Mouse (Mus musculus) spleen, adult 2 months (tissue): ENCODE data around the gene Ube4b. TPM values are rescaled to one million over a fixed set of nuclear protein-coding genes. Genes with fewer than 3 reads are reported as not detected.

Experiments
- DNase-seq, 2 experiments: peaks; one replicate each; pipeline versions ENCODE4 v3.0.0 to v3.0.0-alpha.2; 2012 to 2021; ENCODE audit warnings: low spot score in 2 of 2, low read depth in 1 of 2
- H3K27ac ChIP-seq: fragments of 200-500 bp; 2 replicates; pipeline ENCODE4 v1.5.1; 2012; ENCODE audit warnings: low read length, inconsistent platforms; ENCODE audit not compliant: insufficient read depth
- H3K27me3 ChIP-seq: fragments of 200-500 bp; 2 replicates; pipeline ENCODE4 v1.6.1; 2012; ENCODE audit warnings: mild to moderate bottlenecking, moderate library complexity, low read length, inconsistent platforms; ENCODE audit not compliant: control insufficient read depth, insufficient read depth
- H3K36me3 ChIP-seq: fragments of 200-500 bp; 2 replicates; pipeline ENCODE4 v1.6.1; 2012; ENCODE audit warnings: mild to moderate bottlenecking, low read length, inconsistent platforms; ENCODE audit not compliant: control insufficient read depth, insufficient read depth
- H3K4me1 ChIP-seq: fragments of 200-500 bp; 2 replicates; pipeline ENCODE4 v1.6.1; 2011; ENCODE audit warnings: inconsistent platforms; ENCODE audit not compliant: control insufficient read depth, insufficient read depth, insufficient read length
- H3K4me3 ChIP-seq: fragments of 200-500 bp; 2 replicates; pipeline ENCODE4 v1.5.1; 2011; ENCODE audit warnings: mild to moderate bottlenecking, inconsistent platforms; ENCODE audit not compliant: insufficient read depth, insufficient read length; ENCODE audit errors: extremely low read depth
- CTCF ChIP-seq: fragments of 200-500 bp; IDR thresholded peaks from 2 replicates; pipeline ENCODE4 v1.5.1; 2011; ENCODE audit warnings: mild to moderate bottlenecking, inconsistent platforms; ENCODE audit not compliant: insufficient read depth, insufficient read length, insufficient replicate concordance; ENCODE audit errors: extremely low read depth
- POLR2A ChIP-seq: fragments of 200-500 bp; IDR thresholded peaks from 2 replicates; pipeline ENCODE4 v1.6.1; 2011; ENCODE audit warnings: low read depth, low read length, inconsistent platforms
- WGBS: fragments of 180-500 bp; shearing (Covaris S2); methylation state at CpG from one replicate; pipeline ENCODE4 v1.1.7; 2018; 5-methylcytosine and 5-hydroxymethylcytosine counted together
- polyA plus RNA-seq: library from polyadenylated mRNA; depleted of rRNA; stranded (reverse); fragments of >200 nt; gene quantifications from 2 replicates; pipeline ENCODE4 v1.2.3, GENCODE M21; 2012; rRNA removed

Ube4b gene
- polyA plus RNA-seq, 1 experiment = 36.6 TPM

DNA sequence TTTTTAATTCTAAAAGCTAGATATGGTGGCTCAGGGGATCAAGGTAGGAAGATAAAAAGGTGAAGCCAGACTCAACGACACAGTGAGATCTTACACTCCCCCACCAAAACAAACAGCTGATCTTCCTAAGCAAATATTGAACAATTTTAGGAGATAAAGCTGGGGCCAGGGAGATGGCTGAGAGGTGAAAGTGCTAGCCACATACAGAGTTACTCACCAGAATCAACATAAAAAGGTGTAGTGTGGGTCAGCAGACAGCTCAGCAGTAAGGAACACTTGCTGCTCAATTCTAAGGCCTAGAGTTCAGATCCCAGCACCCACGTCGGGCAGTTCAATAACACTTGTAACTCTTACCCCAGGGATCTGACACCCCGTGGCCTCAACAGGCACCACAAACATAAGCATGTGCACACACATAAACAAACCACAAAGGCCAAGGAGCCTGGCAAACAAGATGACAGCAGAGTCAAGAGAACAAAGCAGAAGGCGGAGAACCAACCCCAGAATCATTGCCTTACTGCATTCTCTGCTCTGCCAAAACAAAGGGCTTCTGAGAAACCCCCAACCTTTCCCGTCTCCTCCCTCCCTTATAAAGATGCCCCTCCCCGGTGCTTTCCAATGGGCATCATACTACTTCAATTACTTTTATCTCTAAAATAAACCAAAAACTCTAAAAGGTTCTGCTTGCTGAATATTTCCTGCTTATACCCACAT is 144.4 kb downstream of the Ube4b start:
- WGBS = 68% methylated on average over 7 of the region's 7 CpGs
- no peak for TF ChIP-seq CTCF
- no peak for TF ChIP-seq POLR2A
- Histone ChIP-seq H3K4me1 (no peaks in the 10 kb centered on the region), H3K36me3 (no peaks in the 10 kb centered on the region), H3K27ac (peak overlapping the region; percentile 47), H3K4me3 (no peak overlapping the region), H3K27me3 (no peaks in the 10 kb centered on the region)
- DNase-seq = peak in 1 of 2 experiments; percentile 47

Other genes starting within 250 kb of the Ube4b start
- 9.3 and 12.6 TPM in 2 replicates for gene Kif1b, start 119.1 kb downstream of the Ube4b start, polyA plus RNA-seq
- gene Rbp7, start 28.2 kb upstream of the Ube4b start, polyA plus RNA-seq = not detected in 2 replicates
- gene Tmem274, start 50.6 kb upstream of the Ube4b start, polyA plus RNA-seq = not detected in 2 replicates
- gene Nmnat1, start 58.5 kb upstream of the Ube4b start, polyA plus RNA-seq = 3.4 and 4.2 TPM in 2 replicates
- gene Lzic, start 58.5 kb upstream of the Ube4b start, polyA plus RNA-seq = 8.0 and 8.5 TPM in 2 replicates
- 5.3 and 5.5 TPM in 2 replicates for gene Ctnnbip1, start 91.5 kb upstream of the Ube4b start, polyA plus RNA-seq
- gene Clstn1, start 159.7 kb upstream of the Ube4b start, polyA plus RNA-seq = 13.4 and 17.2 TPM in 2 replicates